Mouse (Mus musculus) neural tube, embryonic 11.5 days (tissue): ENCODE measurements around the gene Krt83. TPM values are rescaled to one million over a fixed set of nuclear protein-coding genes. Genes with fewer than 3 reads are reported as not detected.

ENCODE experiments used
- ATAC-seq: fragments of 200-750 bp; cut with Nextera tagmentation; 2 replicates; pipeline ENCODE4 v1.8.0; 2017; ENCODE audit warnings: moderate number of reproducible peaks, mild to moderate bottlenecking, moderate TSS enrichment, moderate library complexity; ENCODE audit not compliant: insufficient read depth, low FRiP score, low TSS enrichment
- DNase-seq: peaks from one replicate; pipeline ENCODE4 v3.0.0-alpha.2; 2015; ENCODE audit warnings: low spot score
- H3K27ac ChIP-seq: fragments of 300-500 bp; sonication (generic); 2 replicates; pipeline ENCODE4 v1.5.1; 2014; ENCODE audit warnings: low read depth, mild to moderate bottlenecking, low read length
- H3K27me3 ChIP-seq: fragments of 300-500 bp; sonication (generic); 2 replicates; pipeline ENCODE4 v1.6.1; 2014; ENCODE audit warnings: mild to moderate bottlenecking, low read length, mixed read lengths; ENCODE audit not compliant: control insufficient read depth, insufficient read depth
- H3K36me3 ChIP-seq: fragments of 300-500 bp; sonication (generic); 2 replicates; pipeline ENCODE4 v1.6.1; 2014; ENCODE audit warnings: mild to moderate bottlenecking, low read length, moderate library complexity, mixed read lengths; ENCODE audit not compliant: control insufficient read depth, insufficient read depth
- H3K4me1 ChIP-seq: fragments of 300-500 bp; sonication (generic); 2 replicates; pipeline ENCODE4 v1.6.1; 2014; ENCODE audit warnings: low read length, mixed read lengths; ENCODE audit not compliant: control insufficient read depth, insufficient read depth
- H3K4me2 ChIP-seq: fragments of 300-500 bp; sonication (generic); 2 replicates; pipeline ENCODE4 v1.6.1; 2014; ENCODE audit warnings: low read depth, mild to moderate bottlenecking, moderate library complexity
- H3K4me3 ChIP-seq: fragments of 300-500 bp; sonication (generic); 2 replicates; pipeline ENCODE4 v1.5.1; 2014; ENCODE audit warnings: low read depth, low read length
- H3K9ac ChIP-seq: fragments of 300-500 bp; sonication (generic); 2 replicates; pipeline ENCODE4 v1.6.1; 2014; ENCODE audit warnings: mild to moderate bottlenecking, low read length
- H3K9me3 ChIP-seq: fragments of 300-500 bp; sonication (generic); 2 replicates; pipeline ENCODE4 v1.6.1; 2016; ENCODE audit warnings: low read length; ENCODE audit not compliant: control insufficient read depth
- WGBS: fragments of 180-500 bp; shearing (Covaris S2); extraction: QIAGEN DNeasy Blood & Tissue Kit; methylation state at CpG from one replicate; pipeline ENCODE4 v1.1.7; 2014; 5-methylcytosine and 5-hydroxymethylcytosine counted together
- polyA plus RNA-seq: library from polyadenylated mRNA; unstranded; fragments of >200 nt; fragmentation: Nextera tagmentation; extraction: Ambion mirVana; gene quantifications from 2 replicates; pipeline ENCODE4 v1.2.1, GENCODE M21; 2014

Krt83 gene
- polyA plus RNA-seq, 1 experiment from 2014 or later, result not detected

DNA sequence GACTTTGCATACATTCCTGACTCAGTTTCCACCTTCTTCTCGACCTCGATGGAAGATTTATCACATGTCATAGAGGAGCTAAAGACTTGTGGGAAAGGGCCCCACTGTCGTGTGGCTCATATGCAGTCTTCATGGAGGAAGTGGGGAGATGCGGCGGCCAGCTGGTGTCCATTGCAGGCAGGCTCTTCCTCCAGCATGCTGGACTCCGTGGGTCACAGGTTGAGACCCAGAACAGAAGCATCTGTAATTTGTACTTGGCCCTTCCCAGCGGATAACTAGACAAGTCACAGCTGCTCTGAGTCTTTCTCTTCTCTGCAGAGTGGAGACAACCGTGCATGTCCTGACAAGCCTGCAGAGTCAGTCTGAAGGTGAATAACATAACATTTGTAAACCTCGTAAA lies 16.9 kb upstream of the Krt83 start:
- Histone ChIP-seq H3K4me2 (no peak overlapping the region), H3K27ac (no peak overlapping the region), H3K27me3 (no peaks in the 10 kb centered on the region), H3K9me3 (no peaks in the 10 kb centered on the region), H3K36me3 (no peaks in the 10 kb centered on the region), H3K9ac (no peak overlapping the region), H3K4me1 (no peaks in the 10 kb centered on the region), H3K4me3 (no peak overlapping the region)
- 71% methylated on average over 9 of the region's 9 CpGs for WGBS
- DNase-seq, result no peak
- ATAC-seq, result no peak

DNA sequence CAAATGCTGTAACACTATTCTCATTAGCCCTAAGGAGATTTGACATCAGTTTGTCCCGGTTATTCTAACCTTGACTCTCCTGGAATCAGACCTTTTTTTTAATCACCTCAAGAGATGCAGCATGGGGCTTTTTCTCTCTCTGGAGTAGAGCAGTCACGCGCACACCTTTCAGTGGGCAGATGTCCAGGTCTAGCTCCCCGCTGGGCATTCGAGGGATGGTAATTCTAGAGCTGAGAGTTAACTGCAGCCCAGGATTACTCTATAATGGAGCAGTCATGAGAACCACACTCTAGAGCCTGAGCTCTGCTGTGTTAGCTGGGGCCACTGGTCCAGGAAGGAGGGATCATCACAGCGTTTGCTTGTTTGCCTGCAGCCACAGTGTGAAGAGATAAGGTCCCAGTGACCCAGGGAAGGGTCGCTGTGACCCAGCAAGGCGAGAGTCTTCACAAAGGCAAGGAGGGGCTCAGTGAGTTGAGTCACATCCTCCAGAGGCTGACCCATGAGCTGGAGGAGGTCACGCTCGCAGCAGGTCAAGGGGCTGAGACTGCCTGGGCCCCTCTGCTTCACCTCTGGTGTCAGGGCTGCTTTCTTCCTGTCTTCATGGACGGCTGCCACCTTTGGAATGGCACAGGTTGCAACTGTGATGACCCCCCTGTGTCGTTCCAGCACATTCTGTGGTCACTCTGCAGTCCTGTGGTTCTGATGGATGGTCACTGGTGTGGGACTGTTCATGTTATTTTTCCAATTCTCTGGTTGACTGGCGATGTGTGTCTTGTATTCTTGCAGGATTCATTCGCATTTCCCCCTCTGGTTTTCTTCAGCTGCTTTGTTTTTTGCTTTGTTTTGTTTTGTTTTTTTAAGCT lies 15.8 kb upstream of the Krt83 start:
- DNase-seq (no peak), ATAC-seq (no peak)
- WGBS, result 72% methylated on average over 14 of the region's 14 CpGs
- Histone ChIP-seq H3K27me3 (no peaks in the 10 kb centered on the region), H3K9me3 (no peaks in the 10 kb centered on the region), H3K4me3 (no peak overlapping the region), H3K36me3 (no peaks in the 10 kb centered on the region), H3K9ac (no peak overlapping the region), H3K4me2 (no peak overlapping the region), H3K27ac (no peak overlapping the region), H3K4me1 (no peaks in the 10 kb centered on the region)

DNA sequence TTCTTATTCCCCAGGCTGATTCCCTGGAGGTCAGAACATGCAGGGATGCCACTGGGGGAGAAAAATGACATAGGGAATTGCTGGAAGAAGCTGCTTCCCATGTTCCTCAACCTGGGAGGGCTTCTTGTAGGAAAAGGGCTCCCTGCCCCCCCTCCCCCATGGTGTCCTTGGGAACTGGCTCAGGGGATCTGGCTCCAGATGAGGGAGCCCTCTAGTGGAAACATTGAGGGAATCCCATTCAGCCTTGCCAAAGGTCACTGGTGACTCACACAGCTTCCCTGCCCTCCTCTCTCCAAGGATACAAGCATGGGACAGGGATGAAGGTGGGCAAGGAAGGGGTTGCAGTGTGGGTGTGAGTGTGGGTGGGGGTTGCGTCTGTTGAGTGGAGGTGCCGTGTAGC lies 5.9 kb upstream of the Krt83 start:
- Histone ChIP-seq H3K9me3 (no peaks in the 10 kb centered on the region), H3K36me3 (no peaks in the 10 kb centered on the region), H3K4me1 (no peaks in the 10 kb centered on the region), H3K27me3 (no peaks in the 10 kb centered on the region), H3K27ac (no peak overlapping the region), H3K4me2 (no peak overlapping the region), H3K9ac (no peak overlapping the region), H3K4me3 (no peak overlapping the region)
- 80% methylated on average over 2 of the region's 2 CpGs for WGBS
- DNase-seq (no peak), ATAC-seq (no peak)

DNA sequence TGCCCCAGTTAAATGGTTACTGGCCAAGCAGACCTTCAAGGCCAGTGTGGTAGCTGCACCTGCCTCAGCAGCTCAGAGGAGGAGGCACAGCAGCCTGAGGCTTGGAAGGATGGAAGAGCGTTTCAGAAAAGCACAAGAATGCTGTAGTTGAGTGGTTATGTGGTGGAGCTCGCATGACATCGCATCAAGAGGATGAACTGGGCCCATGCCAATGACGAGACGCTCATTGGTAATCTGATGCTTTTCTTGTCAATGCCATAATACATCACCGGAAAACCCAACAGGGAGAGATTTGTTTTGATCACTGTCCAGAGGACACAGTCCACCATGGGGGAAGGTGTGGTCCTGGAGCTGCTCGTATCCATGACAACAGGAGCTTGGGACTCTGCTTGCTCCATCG lies 4.0 kb upstream of the Krt83 start:
- no peaks in the 10 kb centered on the region for H3K36me3 ChIP-seq
- H3K4me2 ChIP-seq, result no peak overlapping the region
- WGBS, result 83% methylated on average over 8 of the region's 8 CpGs
- no peaks in the 10 kb centered on the region for H3K9me3 ChIP-seq
- ATAC-seq (no peak), DNase-seq (no peak)
- no peak overlapping the region for H3K27ac ChIP-seq
- no peaks in the 10 kb centered on the region for H3K4me1 ChIP-seq
- no peaks in the 10 kb centered on the region for H3K27me3 ChIP-seq
- H3K9ac ChIP-seq, result no peak overlapping the region
- H3K4me3 ChIP-seq, result no peak overlapping the region

DNA sequence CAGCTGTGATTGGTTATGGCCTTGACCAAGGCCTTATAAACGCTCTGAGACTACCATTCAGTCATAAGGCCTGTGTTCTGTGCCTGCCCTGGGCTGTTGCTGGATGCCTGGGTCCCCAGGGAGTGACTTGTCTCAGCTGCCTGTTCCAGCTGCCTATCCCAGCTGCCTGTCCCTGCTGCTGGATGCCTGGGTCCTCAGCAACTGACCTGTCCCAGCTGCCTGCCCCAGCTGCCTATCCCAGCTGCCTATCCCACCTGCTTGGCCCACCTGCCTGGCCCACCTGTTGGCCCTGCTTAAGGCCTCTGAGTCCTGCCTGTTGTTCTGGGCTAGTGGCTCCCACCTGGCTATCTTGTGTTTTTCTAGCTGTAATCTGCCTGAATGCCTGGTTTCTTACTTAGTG lies 2.9 kb upstream of the Krt83 start:
- DNase-seq, result peak; percentile 19

DNA sequence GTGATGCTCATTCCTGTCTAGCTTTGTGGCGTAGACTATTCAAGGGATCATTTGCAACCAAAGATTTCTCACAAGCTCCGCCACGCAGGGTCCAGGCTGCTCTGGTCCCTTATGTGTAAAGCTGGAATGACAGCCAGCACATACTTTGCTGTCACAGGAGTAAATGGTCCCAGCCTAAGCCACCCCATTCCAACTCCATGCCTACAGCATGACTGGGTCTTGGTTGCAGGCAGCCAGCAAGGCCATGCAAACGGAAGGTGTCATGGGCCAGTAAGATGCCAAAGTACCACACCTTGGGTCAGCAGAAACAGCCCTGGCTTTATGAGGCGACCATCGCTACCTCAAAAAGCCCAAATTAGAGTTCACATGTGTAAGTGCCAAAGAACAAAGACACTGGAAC lies 2.4 kb upstream of the Krt83 start:
- DNase-seq (no peak), ATAC-seq (no peak)
- Histone ChIP-seq H3K36me3 (no peaks in the 10 kb centered on the region), H3K27me3 (no peaks in the 10 kb centered on the region), H3K9me3 (no peaks in the 10 kb centered on the region), H3K4me3 (no peak overlapping the region), H3K27ac (no peak overlapping the region), H3K4me2 (no peak overlapping the region), H3K9ac (no peak overlapping the region), H3K4me1 (no peaks in the 10 kb centered on the region)
- WGBS, result 89% methylated on average over 6 of the region's 6 CpGs

More for the DNA sequence above, 2.9 kb upstream of the Krt83 start:
- no peak overlapping the region for H3K4me2 ChIP-seq
- no peaks in the 10 kb centered on the region for H3K9me3 ChIP-seq
- H3K27me3 ChIP-seq, result no peaks in the 10 kb centered on the region
- no peak for ATAC-seq
- 43% methylated on average over 1 of the region's 1 CpGs for WGBS
- H3K36me3 ChIP-seq, result no peaks in the 10 kb centered on the region
- H3K9ac ChIP-seq, result no peak overlapping the region
- no peak overlapping the region for H3K27ac ChIP-seq
- no peaks in the 10 kb centered on the region for H3K4me1 ChIP-seq
- no peak overlapping the region for H3K4me3 ChIP-seq

DNA sequence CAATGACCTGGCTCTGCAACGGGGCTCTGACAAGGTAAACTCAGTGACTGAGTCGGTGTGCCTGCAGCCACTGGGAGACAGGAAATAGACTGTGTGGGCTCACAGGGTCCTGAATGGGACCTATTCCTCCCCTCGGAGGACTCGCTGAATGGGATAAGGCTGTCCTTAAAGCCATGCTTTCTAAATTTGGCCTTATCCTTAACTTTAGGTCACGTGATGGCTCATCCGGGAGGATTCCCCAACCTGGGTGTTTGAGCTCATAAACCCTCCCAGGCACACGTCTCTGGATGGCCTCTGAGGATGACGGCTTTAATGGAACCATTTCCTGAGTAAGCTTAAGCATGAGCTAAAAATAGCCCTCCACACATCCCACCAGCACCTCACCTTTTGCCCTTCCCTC lies 1.4 kb upstream of the Krt83 start:
- Histone ChIP-seq H3K4me3 (no peak overlapping the region), H3K27me3 (no peaks in the 10 kb centered on the region), H3K36me3 (no peaks in the 10 kb centered on the region), H3K4me1 (no peaks in the 10 kb centered on the region), H3K27ac (no peak overlapping the region), H3K9me3 (no peaks in the 10 kb centered on the region), H3K4me2 (no peak overlapping the region), H3K9ac (no peak overlapping the region)
- DNase-seq (no peak), ATAC-seq (no peak)
- WGBS, result 53% methylated on average over 8 of the region's 8 CpGs

DNA sequence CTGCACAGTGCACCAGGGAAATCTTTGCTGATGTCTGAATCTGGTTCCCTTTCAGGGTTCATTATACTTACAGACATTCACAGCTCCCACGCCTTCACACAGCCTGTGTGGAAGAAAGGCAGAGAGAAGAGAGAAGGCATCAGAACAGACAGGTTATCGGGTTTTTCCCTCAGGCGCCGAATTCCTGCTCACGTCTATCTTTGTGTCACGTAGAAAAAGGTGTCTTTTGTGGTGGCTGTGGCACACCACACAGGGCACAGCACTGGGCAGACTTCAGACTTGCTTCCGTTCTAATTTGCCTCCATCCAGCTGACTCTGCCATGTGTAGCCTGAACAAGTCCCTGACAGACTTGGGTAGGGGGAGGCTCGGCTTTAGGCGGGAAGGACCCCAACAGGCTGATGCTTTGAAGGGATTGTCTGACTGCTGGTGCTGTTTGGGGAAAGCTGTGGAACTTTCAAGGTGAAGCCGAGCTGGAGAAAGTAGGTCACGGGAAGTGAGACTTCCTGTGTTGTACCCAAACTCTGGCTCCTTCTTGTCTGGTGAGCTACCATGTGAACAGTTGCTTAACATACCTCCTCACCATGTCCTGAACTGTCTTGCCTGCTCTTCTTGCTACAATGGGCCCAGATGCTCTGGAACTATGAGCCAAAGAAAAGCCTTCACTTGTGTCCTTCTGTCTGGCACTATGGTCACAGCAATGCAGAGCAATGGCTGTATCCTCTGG lies 5.2 kb downstream of the Krt83 start:
- 84% methylated on average over 11 of the region's 11 CpGs for WGBS

DNA sequence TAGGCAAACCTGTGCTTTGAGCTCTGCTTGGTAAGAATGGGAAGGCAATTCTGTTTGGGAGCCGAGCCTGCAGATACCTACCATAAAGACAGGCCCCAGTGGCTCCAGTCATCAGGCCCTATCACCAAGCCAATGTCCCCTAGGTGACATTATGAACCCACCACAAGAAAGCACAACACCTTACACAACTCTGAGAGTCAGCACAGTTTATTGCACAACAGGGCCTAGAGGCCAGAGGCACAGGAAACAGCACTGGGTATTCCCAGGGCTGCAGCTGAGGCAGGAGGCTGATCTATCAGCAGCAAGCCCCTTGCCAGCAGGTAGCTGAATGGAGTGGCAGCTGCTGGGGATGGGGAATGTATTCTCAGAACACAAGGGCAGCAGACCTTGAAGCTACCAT lies 6.4 kb downstream of the Krt83 start:
- 71% methylated on average over 1 of the region's 1 CpGs for WGBS
- H3K9ac ChIP-seq, result no peak overlapping the region
- H3K4me3 ChIP-seq, result no peak overlapping the region
- H3K27ac ChIP-seq, result no peak overlapping the region
- ATAC-seq (no peak), DNase-seq (no peak)
- H3K4me2 ChIP-seq, result no peak overlapping the region
- no peaks in the 10 kb centered on the region for H3K36me3 ChIP-seq
- H3K9me3 ChIP-seq, result no peaks in the 10 kb centered on the region
- no peaks in the 10 kb centered on the region for H3K4me1 ChIP-seq
- H3K27me3 ChIP-seq, result no peaks in the 10 kb centered on the region

More for the DNA sequence above, 5.2 kb downstream of the Krt83 start:
- Histone ChIP-seq H3K27ac (no peak overlapping the region), H3K4me1 (no peaks in the 10 kb centered on the region), H3K4me2 (no peak overlapping the region), H3K9ac (no peak overlapping the region), H3K27me3 (no peaks in the 10 kb centered on the region), H3K4me3 (no peak overlapping the region), H3K36me3 (no peaks in the 10 kb centered on the region), H3K9me3 (no peaks in the 10 kb centered on the region)
- ATAC-seq, result no peak
- no peak for DNase-seq
